Mouse (Mus musculus) hindbrain, embryonic 12.5 days (tissue): ENCODE measurements around the gene Use1. TPM values are rescaled to one million over a fixed set of nuclear protein-coding genes. Genes with fewer than 3 reads are reported as not detected.

Source experiments
- ATAC-seq: fragments of 200-750 bp; cut with Nextera tagmentation; 2 replicates; pipeline ENCODE4 v1.8.0; 2017; ENCODE audit warnings: moderate TSS enrichment; ENCODE audit not compliant: low FRiP score
- H3K27ac ChIP-seq: fragments of 300-500 bp; sonication (generic); 2 replicates; pipeline ENCODE4 v1.5.1; 2016; ENCODE audit warnings: mild to moderate bottlenecking
- H3K27me3 ChIP-seq: fragments of 300-500 bp; sonication (generic); 2 replicates; pipeline ENCODE4 v1.6.1; 2016; ENCODE audit warnings: mild to moderate bottlenecking
- H3K36me3 ChIP-seq: fragments of 300-500 bp; sonication (generic); 2 replicates; pipeline ENCODE4 v1.6.1; 2016; ENCODE audit warnings: mild to moderate bottlenecking
- H3K4me1 ChIP-seq: fragments of 300-500 bp; sonication (generic); 2 replicates; pipeline ENCODE4 v1.6.1; 2016
- H3K4me2 ChIP-seq: fragments of 300-500 bp; sonication (generic); replicated peaks from 2 replicates; pipeline ENCODE4 v1.6.1; 2016; ENCODE audit warnings: mild to moderate bottlenecking
- H3K4me3 ChIP-seq: fragments of 300-500 bp; sonication (generic); 2 replicates; pipeline ENCODE4 v1.5.1; 2016; ENCODE audit warnings: mild to moderate bottlenecking
- H3K9ac ChIP-seq: fragments of 300-500 bp; sonication (generic); 2 replicates; pipeline ENCODE4 v1.6.1; 2016; ENCODE audit warnings: mild to moderate bottlenecking, moderate library complexity
- H3K9me3 ChIP-seq: fragments of 300-500 bp; sonication (generic); replicated peaks from 2 replicates; pipeline ENCODE4 v1.6.1; 2016; ENCODE audit warnings: mild to moderate bottlenecking
- WGBS: fragments of 180-500 bp; shearing (Covaris S2); methylation state at CpG from one replicate; pipeline ENCODE4 v1.1.7; 2016; 5-methylcytosine and 5-hydroxymethylcytosine counted together
- polyA plus RNA-seq: library from polyadenylated mRNA; unstranded; fragments of >200 nt; fragmentation: Nextera tagmentation; extraction: Ambion mirVana; gene quantifications from 2 replicates; pipeline ENCODE4 v1.2.1, GENCODE M21; 2016

Use1 gene
- polyA plus RNA-seq, 1 experiment from 2014 or later: 82.4 TPM

DNA sequence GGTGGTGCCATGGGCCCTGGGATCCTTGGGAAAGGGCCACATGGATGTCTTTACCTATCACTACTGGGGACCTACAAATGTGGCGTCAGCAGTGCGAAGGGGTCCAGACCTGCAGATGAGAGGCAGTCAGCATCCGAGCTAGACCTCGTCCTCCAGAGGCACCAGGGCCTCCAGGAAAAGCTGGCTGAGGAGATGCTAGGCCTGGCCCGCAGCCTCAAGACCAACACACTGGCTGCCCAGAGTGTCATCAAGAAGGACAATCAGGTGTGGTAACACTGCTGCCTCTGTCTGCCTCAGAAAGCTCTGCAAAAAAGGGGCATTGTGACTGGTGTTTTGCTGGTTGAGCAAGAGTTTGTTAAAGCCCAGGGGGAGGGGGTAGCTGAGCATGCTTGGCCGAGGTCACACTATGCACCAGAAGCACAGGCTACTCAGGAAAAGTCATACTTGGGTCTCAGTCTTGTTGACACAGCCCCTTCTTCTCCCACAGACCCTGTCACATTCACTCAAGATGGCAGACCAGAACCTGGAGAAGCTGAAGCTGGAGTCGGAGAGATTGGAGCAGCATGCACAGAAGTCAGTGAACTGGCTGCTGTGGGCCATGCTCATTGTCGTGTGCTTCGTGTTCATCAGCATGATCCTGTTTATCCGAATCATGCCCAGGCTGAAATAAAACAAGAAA is 2.5 kb downstream of the Use1 start:
- H3K36me3 ChIP-seq: peaks cover 26% of the 10 kb centered on the region
- no peaks in the 10 kb centered on the region for H3K9me3 ChIP-seq
- H3K4me2 ChIP-seq: no peak overlapping the region
- no peak overlapping the region for H3K27ac ChIP-seq
- no peak for ATAC-seq
- no peaks in the 10 kb centered on the region for H3K27me3 ChIP-seq
- WGBS: 92% methylated on average over 10 of the region's 10 CpGs
- H3K9ac ChIP-seq: no peak overlapping the region
- H3K4me1 ChIP-seq: peaks cover 18% of the 10 kb centered on the region
- no peak overlapping the region for H3K4me3 ChIP-seq

DNA sequence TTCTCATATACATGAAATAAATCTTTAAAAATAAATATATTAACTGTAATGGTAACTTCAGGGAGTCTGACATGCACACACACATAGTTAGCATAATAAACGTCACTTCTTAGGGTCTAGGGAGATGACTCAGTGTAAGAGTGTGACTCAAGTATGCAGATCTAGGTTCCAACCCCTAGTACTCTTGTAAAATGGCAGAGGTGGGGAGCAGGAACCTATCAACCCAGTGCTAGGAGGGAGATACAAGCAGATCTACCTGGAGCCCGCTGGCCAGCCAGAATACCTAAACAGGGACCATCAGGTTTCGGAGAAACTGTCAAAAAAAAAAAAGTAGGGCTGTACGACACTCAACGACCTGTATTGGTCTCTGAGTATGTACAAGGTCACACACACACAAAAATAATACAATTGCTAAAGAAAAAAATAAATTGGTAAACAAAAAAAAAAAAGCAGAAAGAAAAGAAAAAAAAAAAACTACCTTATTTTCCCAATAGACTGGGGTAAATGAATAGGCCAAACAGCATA is 4.1 kb downstream of the Use1 start:
- peak overlapping the region; percentile 48 for H3K4me2 ChIP-seq
- peaks cover 30% of the 10 kb centered on the region for H3K4me1 ChIP-seq
- H3K9me3 ChIP-seq: no peaks in the 10 kb centered on the region
- H3K9ac ChIP-seq: peak overlapping the region; percentile 62; the same call in 1 of the 2 replicates
- peak overlapping the region; percentile 88 for H3K27ac ChIP-seq
- H3K4me3 ChIP-seq: peak overlapping the region; percentile 76
- peaks cover 33% of the 10 kb centered on the region for H3K36me3 ChIP-seq
- ATAC-seq: no peak
- no peaks in the 10 kb centered on the region for H3K27me3 ChIP-seq
- 29% methylated on average over 5 of the region's 5 CpGs for WGBS

DNA sequence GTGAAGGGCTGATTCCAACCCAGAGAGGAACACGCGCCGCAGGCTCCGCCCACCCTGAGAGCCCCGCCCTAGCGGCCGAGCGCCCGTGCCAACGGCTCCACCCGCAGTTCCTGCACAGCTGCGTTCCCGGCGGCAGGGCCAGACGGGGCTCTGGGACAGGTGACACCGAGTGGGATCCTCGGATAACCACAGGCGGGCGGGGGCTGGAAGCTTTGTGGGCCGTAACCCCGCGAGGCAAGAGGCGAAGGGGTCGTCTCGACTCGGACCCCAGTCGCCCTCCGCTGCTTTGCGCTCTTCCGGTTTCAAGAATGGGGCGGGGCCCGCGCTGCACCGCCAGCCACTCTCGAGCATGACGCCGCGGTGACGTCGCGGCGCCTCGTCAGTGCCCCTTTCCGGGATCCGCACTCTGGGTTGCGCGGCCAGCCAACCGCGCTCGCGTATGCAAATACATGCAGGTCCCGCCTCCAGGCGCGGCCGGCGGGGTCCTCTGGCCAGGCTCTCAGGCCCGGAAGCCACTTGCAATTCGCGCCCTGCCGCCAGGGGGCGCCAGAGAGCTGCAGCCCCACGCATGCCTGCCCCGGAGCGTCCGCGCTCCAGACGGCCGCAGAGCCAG is 4.7 kb downstream of the Use1 start, which contains the start of gene Ocel1:
TSS of gene Ocel1 (plus strand) at position 63 of the 613 bp plus-strand sequence.
- ATAC-seq: peak; percentile 81
- Histone ChIP-seq H3K27me3 (no peaks in the 10 kb centered on the region), H3K36me3 (peaks cover 33% of the 10 kb centered on the region), H3K4me2 (peak within 1 kb of the TSS; percentile 48), H3K27ac (peak within 1 kb of the TSS; percentile 88), H3K4me3 (peak within 1 kb of the TSS; percentile 76), H3K9ac (peak within 1 kb of the TSS; percentile 62), H3K9me3 (no peaks in the 10 kb centered on the region), H3K4me1 (peaks cover 36% of the 10 kb centered on the region)
- under 1% methylated on average over 68 of the region's 68 CpGs for WGBS

DNA sequence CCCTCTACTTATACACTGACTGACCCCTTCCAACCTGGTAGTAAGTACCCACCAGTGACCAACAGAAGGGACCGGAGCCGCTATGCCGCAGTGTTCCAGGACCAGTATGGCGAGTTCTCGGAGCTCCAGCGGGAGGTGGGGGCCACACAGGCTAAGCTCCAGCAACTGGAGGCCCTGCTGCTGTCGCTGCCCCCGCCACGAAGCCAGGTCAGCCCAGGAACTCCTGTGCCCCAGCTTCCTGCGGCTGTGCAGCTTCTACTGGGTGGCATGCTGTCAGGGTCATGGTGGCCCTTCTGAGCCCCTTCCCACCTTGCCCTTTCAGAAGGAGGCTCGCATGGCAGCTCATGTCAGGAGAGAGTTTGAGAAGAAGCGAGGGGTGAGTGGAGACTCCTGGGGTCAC is 5.8 kb downstream of the Use1 start:
- no peak overlapping the region for H3K9ac ChIP-seq
- peaks cover 33% of the 10 kb centered on the region for H3K36me3 ChIP-seq
- WGBS: 78% methylated on average over 12 of the region's 12 CpGs
- no peak for ATAC-seq
- no peak overlapping the region for H3K4me3 ChIP-seq
- no peaks in the 10 kb centered on the region for H3K9me3 ChIP-seq
- H3K27ac ChIP-seq: no peak overlapping the region
- peaks cover 44% of the 10 kb centered on the region for H3K4me1 ChIP-seq
- H3K4me2 ChIP-seq: no peak overlapping the region
- H3K27me3 ChIP-seq: no peaks in the 10 kb centered on the region

DNA sequence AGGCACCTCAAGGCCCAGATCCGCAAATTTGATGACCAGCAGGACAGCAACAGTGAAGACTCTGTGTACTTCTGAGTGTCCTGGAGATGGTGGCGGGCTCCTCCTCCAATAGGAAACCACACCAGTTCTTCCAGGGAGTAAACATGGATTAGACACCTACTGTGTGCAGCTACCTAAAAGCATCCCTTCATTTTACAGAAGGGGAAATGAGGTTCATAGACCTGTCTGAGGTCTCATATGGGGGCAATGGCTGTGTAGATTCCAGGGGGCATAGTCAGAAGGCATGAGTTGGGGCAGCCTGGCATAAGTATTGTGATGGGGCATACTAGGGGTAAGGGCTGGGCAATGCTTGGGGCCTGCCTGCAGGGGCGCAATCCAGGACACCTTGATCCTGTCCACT is 6.4 kb downstream of the Use1 start:
- Histone ChIP-seq H3K27ac (no peak overlapping the region), H3K4me3 (no peak overlapping the region), H3K9me3 (no peaks in the 10 kb centered on the region), H3K27me3 (no peaks in the 10 kb centered on the region), H3K4me2 (no peak overlapping the region), H3K36me3 (peaks cover 39% of the 10 kb centered on the region), H3K9ac (no peak overlapping the region), H3K4me1 (peaks cover 38% of the 10 kb centered on the region)
- WGBS: 95% methylated on average over 3 of the region's 3 CpGs
- ATAC-seq: no peak

DNA sequence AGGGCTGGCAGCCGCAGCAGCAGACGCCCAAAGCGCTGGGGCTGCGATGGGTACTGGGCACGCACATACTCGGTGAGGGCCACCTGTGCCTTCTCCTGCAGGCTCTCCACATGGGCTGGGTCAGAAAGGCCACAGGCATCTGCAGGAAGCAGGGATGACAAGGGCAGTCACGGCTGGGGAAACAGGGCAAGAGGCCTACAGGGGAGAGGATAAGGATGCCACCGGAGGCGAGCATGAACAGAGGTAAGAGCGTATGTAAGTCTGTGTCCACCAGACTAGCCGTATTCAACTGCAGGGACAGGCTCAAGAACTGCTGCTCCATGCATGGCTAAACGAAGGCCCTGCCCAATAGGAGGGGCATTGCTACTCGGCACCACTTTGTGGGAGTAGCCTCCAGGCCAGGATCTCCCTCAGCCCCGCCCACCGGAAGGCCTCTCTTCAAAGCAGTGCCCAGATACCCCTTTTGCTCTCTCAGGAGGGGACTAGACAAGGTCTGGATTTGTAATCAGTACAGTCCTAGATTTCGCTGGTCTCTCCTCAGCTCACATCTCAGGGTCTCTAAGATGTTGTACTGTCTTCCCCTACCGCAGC is 8.1 kb downstream of the Use1 start:
- no peak overlapping the region for H3K4me2 ChIP-seq
- no peaks in the 10 kb centered on the region for H3K27me3 ChIP-seq
- no peak for ATAC-seq
- 78% methylated on average over 17 of the region's 17 CpGs for WGBS
- H3K9me3 ChIP-seq: no peaks in the 10 kb centered on the region
- peaks cover 28% of the 10 kb centered on the region for H3K36me3 ChIP-seq
- no peak overlapping the region for H3K4me3 ChIP-seq
- no peak overlapping the region for H3K27ac ChIP-seq
- peaks cover 47% of the 10 kb centered on the region for H3K4me1 ChIP-seq
- no peak overlapping the region for H3K9ac ChIP-seq

DNA sequence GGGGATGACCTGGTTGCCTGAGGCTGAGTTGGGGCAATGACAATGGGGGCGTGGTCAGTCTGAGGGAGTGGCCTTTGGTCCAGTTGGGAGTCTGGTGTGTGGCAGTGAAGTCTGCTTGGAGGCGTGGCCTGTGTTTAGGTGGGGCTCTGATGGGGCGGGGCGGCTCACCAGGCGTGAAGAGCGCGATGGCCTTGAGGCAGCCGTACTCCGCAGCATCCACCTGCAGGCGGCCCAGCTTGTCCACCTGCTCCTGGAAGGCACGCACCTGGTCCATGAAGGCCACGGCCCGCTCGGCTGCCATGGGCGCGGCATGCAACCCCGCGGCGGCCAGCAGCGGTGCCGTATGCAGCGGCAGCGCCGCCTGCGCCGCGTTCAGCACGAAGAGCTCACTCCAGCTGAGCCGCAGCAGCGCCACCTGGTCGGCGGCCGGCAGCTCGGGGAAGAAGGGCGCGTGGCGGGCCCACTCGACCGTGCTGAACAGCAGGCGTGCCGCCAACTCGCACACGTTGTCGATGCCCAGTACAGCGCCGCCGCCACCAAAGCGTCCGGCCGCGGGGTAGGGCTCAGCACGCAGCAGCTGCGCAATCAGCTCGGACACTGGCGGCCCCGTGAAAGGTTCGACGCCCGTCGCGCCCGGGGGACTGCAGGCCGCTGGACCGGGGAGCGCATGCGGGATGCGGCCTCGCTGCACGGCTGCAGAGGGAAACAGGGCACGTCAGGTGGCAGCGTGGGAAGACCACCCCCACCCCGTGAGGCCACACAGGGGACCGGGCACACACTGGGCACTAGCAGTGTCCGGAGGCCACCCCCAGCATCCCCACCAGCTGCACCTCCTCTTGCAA is 9.2 kb downstream of the Use1 start:
- 3% methylated on average over 67 of the region's 74 CpGs for WGBS
- Histone ChIP-seq H3K4me1 (peaks cover 53% of the 10 kb centered on the region), H3K27ac (peak overlapping the region; percentile 79), H3K36me3 (peaks cover 26% of the 10 kb centered on the region; the same call in 1 of the 2 replicates), H3K9me3 (no peaks in the 10 kb centered on the region), H3K4me3 (peak overlapping the region; percentile 32), H3K27me3 (no peaks in the 10 kb centered on the region), H3K9ac (peak overlapping the region; percentile 62), H3K4me2 (peak overlapping the region; percentile 61)
- peak; percentile 1; the same call in 1 of the 2 replicates for ATAC-seq

DNA sequence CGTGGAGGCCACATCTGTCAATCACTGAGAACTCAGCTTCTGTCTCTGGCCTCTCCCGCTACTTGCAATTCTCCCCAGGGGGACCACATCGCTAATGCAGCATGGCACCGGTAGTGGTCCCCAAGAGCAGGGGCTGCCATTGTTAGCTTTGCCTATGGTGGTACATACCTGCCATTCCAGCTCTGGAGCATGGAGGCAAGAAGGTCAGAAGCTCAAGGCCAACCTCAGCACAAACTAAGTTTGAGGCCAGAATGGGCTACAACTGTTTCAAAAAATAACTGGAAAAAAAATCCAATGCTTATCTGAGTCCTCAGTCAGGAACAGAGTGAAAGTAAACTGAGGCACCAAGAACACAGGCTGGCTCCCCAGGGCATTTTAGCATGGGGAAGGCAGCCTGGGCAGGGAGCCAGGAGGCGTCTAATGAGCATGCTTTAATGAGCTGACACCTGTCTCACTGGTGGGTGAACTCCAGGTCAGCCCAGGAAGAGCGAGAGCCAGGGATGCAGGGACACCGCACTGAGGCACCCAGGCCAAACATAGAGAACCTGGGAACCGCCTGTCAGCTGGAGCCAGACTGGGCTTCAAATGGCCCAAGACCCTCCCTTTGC is 9.9 kb downstream of the Use1 start:
- Histone ChIP-seq H3K4me3 (peak overlapping the region; percentile 32), H3K9ac (peak overlapping the region; percentile 62), H3K27me3 (no peaks in the 10 kb centered on the region), H3K36me3 (peaks cover 26% of the 10 kb centered on the region; the same call in 1 of the 2 replicates), H3K27ac (peak overlapping the region; percentile 79), H3K4me2 (peak overlapping the region; percentile 61), H3K4me1 (peaks cover 53% of the 10 kb centered on the region), H3K9me3 (no peaks in the 10 kb centered on the region)
- no peak for ATAC-seq
- WGBS: 36% methylated on average over 8 of the region's 8 CpGs

DNA sequence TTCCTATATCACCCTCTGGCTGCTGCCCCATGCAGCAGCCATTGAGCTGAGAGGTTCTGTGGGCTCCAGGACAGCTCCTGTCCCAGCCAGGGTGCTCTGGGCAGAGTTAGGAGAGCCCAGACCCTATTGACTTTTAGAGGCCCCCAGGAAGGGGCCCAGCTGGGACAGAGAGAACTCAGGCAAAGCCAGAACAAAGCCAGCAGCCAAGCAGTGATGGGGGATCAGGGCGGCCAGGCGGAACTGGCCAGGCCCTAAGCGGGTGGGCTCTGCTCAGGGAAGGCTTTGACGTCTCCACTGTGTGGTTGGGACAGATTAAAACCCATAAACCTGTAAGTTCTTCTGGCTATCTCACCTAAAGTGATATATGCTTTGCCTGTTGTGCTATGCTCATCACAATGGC is 12.4 kb downstream of the Use1 start:
- no peaks in the 10 kb centered on the region for H3K27me3 ChIP-seq
- H3K4me3 ChIP-seq: peak overlapping the region; percentile 63
- peak overlapping the region; percentile 65 for H3K27ac ChIP-seq
- peaks cover 16% of the 10 kb centered on the region; the same call in 1 of the 2 replicates for H3K36me3 ChIP-seq
- ATAC-seq: no peak
- peak overlapping the region; percentile 78 for H3K9ac ChIP-seq
- H3K4me1 ChIP-seq: peaks cover 58% of the 10 kb centered on the region
- H3K9me3 ChIP-seq: no peaks in the 10 kb centered on the region
- WGBS: 28% methylated on average over 4 of the region's 4 CpGs
- peak overlapping the region; percentile 96 for H3K4me2 ChIP-seq

DNA sequence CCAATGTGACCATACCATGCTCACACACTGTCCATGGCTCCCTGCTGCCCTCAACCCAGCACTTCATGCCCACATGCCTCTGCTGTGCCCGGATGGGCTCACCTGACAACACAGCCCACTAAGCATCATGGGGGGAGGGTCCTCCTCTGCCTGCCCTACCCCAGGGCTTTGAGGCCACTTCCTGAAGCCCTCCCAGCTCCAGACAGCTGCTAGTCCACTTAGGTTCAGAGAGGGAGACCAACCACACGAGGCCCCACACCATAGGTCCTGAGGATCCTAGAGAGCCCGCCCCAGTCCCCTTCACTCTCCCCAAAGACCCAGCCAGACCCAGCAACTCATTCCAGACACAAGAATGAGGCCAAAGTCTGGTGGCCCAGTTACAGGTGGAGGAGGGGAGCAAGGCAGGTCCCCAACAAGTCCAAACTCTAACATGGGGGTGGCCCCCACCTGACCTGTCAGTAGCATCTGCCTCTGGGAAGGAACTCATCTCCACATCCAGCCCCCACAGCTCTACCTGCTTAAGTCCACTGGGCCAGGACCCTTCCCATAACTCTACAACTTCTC is 12.9 kb downstream of the Use1 start:
- 36% methylated on average over 3 of the region's 3 CpGs for WGBS
- Histone ChIP-seq H3K4me3 (peak overlapping the region; percentile 63), H3K4me1 (peaks cover 55% of the 10 kb centered on the region), H3K9ac (peak overlapping the region; percentile 78), H3K36me3 (0 out of 2 replicates have a peak, but pooled peaks cover 12% of the 10 kb centered on the region), H3K9me3 (no peaks in the 10 kb centered on the region), H3K27ac (0 out of 2 replicates have a peak overlapping the region, but pooled peaks have one; percentile 65), H3K4me2 (peak overlapping the region; percentile 96), H3K27me3 (no peaks in the 10 kb centered on the region)
- ATAC-seq: no peak
